Mouse (Mus musculus): Measurements from ENCODE around the gene Whamm. TPM values are rescaled to one million over a fixed set of nuclear protein-coding genes. Genes with fewer than 3 reads are reported as not detected.

Whamm gene
- polyA plus RNA-seq, 1 experiment from 2014 or later: 9.9 TPM

GRCm38 (mm10) chr7:81596086-81596485 lies 25.0 kb downstream of the Whamm start:
- no peak overlapping the region for H3K4me2 ChIP-seq (ENCODE audit: low read length)
- H3K27ac ChIP-seq (replicated peaks; ENCODE audit: low read depth, low read length): no peak overlapping the region
- peaks cover 76% of the 10 kb centered on the region for H3K36me3 ChIP-seq (ENCODE audit: control insufficient read depth, insufficient read depth, low read length)
- H3K27me3 ChIP-seq (ENCODE audit: control insufficient read depth, insufficient read depth, low read length): no peaks in the 10 kb centered on the region
- H3K9me3 ChIP-seq (ENCODE audit: control insufficient read depth, low read length): no peaks in the 10 kb centered on the region
- H3K9ac ChIP-seq (replicated peaks; ENCODE audit: low read length): no peak overlapping the region
- H3K4me1 ChIP-seq (ENCODE audit: control insufficient read depth, insufficient read depth, low read length): no peaks in the 10 kb centered on the region
- no peak for ATAC-seq (ENCODE audit: low FRiP score, low TSS enrichment)
- no peak for DNase-seq
- WGBS: 91% methylated on average over 6 of the region's 6 CpGs
- H3K4me3 ChIP-seq (replicated peaks; ENCODE audit: low read depth, low read length): no peak overlapping the region

- no peak overlapping the region for H3K4me2 ChIP-seq (ENCODE audit: low read length)
- 100% methylated on average over 1 of the region's 1 CpGs for WGBS
- H3K9ac ChIP-seq (replicated peaks; ENCODE audit: low read length): no peak overlapping the region
- no peak overlapping the region for H3K4me3 ChIP-seq (replicated peaks; ENCODE audit: low read depth, low read length)
- DNase-seq: no peak
- no peak for ATAC-seq (ENCODE audit: low FRiP score, low TSS enrichment)
- peaks cover 62% of the 10 kb centered on the region for H3K36me3 ChIP-seq (ENCODE audit: control insufficient read depth, insufficient read depth, low read length)
- no peaks in the 10 kb centered on the region for H3K4me1 ChIP-seq (ENCODE audit: control insufficient read depth, insufficient read depth, low read length)
- H3K27ac ChIP-seq (replicated peaks; ENCODE audit: low read depth, low read length): no peak overlapping the region
- no peaks in the 10 kb centered on the region for H3K27me3 ChIP-seq (ENCODE audit: control insufficient read depth, insufficient read depth, low read length)
- no peaks in the 10 kb centered on the region for H3K9me3 ChIP-seq (ENCODE audit: control insufficient read depth, low read length)
Measured at GRCm38 (mm10) chr7:81597660-81598059, 26.6 kb downstream of the Whamm start.

DNA sequence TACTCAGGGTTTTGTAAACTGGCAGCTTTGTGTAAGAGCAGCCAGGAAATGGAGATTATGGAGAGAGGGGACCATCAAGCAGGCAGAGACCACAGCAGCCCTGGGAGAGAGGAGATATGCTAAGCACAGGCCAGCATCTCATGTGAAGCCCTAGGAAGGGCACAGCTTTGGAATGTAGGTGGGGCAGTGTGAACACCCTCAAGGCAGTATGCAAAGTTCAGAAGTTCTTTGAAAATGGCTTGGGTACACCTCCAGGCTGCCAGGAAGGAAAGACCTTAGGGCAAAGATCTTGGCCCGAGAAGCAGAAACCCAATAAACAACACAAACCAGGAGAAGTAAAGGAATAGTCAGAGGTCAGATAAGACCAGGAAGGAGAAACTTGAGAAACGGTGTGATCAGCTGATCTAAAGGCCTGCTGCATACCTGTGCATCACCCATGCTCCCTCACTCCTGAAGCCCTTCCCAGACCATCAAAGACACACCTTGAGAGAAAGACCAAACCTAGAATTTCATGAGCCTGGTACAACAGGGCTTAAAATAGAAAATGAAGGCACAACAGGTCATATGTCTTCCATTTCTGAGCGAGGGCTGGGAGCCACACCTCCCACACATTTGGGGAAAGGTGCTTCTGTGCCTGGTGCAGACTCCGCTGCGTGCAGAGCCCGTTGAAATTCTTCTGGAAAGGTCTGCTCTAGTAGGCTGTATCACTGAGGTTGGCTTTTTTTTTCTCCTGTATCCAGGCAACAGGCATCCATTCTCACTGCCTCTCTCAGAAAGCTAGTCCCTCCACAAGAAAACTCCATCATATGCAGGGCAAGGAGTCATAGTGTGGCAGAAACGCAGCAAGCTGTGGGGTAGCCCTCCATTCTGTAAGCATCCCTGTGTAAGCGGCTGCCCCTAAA lies 28.6 kb downstream of the Whamm start:
- H3K4me3 ChIP-seq (replicated peaks; ENCODE audit: low read depth, low read length): no peak overlapping the region
- no peak overlapping the region for H3K4me2 ChIP-seq (ENCODE audit: low read length)
- no peak overlapping the region for H3K9ac ChIP-seq (replicated peaks; ENCODE audit: low read length)
- DNase-seq (no peak), ATAC-seq (ENCODE audit: low FRiP score, low TSS enrichment) (no peak)
- peaks cover 44% of the 10 kb centered on the region for H3K36me3 ChIP-seq (ENCODE audit: control insufficient read depth, insufficient read depth, low read length)
- WGBS: 86% methylated on average over 8 of the region's 8 CpGs
- no peak overlapping the region for H3K27ac ChIP-seq (replicated peaks; ENCODE audit: low read depth, low read length)
- H3K4me1 ChIP-seq (ENCODE audit: control insufficient read depth, insufficient read depth, low read length): no peaks in the 10 kb centered on the region
- H3K9me3 ChIP-seq (ENCODE audit: control insufficient read depth, low read length): no peaks in the 10 kb centered on the region
- no peaks in the 10 kb centered on the region for H3K27me3 ChIP-seq (ENCODE audit: control insufficient read depth, insufficient read depth, low read length)

- ATAC-seq (ENCODE audit: low FRiP score, low TSS enrichment) (no peak), DNase-seq (no peak)
- Histone ChIP-seq H3K9me3 (ENCODE audit: control insufficient read depth, low read length) (no peaks in the 10 kb centered on the region), H3K27me3 (ENCODE audit: control insufficient read depth, insufficient read depth, low read length) (no peaks in the 10 kb centered on the region), H3K4me1 (ENCODE audit: control insufficient read depth, insufficient read depth, low read length) (no peaks in the 10 kb centered on the region), H3K4me3 (replicated peaks; ENCODE audit: low read depth, low read length) (no peak overlapping the region), H3K36me3 (ENCODE audit: control insufficient read depth, insufficient read depth, low read length) (0 out of 2 replicates have a peak, but pooled peaks cover 2% of the 10 kb centered on the region), H3K27ac (replicated peaks; ENCODE audit: low read depth, low read length) (no peak overlapping the region), H3K4me2 (ENCODE audit: low read length) (no peak overlapping the region), H3K9ac (replicated peaks; ENCODE audit: low read length) (no peak overlapping the region)
- WGBS: 77% methylated on average over 5 of the region's 5 CpGs
Measured at GRCm38 (mm10) chr7:81604991-81605390, 33.9 kb downstream of the Whamm start.

- WGBS: 76% methylated on average over 4 of the region's 4 CpGs
- ATAC-seq (ENCODE audit: low FRiP score, low TSS enrichment) (no peak), DNase-seq (no peak)
- Histone ChIP-seq H3K9me3 (ENCODE audit: control insufficient read depth, low read length) (no peaks in the 10 kb centered on the region), H3K4me2 (ENCODE audit: low read length) (no peak overlapping the region), H3K27ac (replicated peaks; ENCODE audit: low read depth, low read length) (no peak overlapping the region), H3K36me3 (ENCODE audit: control insufficient read depth, insufficient read depth, low read length) (no peaks in the 10 kb centered on the region), H3K9ac (replicated peaks; ENCODE audit: low read length) (no peak overlapping the region), H3K4me3 (replicated peaks; ENCODE audit: low read depth, low read length) (no peak overlapping the region), H3K27me3 (ENCODE audit: control insufficient read depth, insufficient read depth, low read length) (no peaks in the 10 kb centered on the region), H3K4me1 (ENCODE audit: control insufficient read depth, insufficient read depth, low read length) (no peaks in the 10 kb centered on the region)
Measured at GRCm38 (mm10) chr7:81605489-81605888, 34.4 kb downstream of the Whamm start.

DNA sequence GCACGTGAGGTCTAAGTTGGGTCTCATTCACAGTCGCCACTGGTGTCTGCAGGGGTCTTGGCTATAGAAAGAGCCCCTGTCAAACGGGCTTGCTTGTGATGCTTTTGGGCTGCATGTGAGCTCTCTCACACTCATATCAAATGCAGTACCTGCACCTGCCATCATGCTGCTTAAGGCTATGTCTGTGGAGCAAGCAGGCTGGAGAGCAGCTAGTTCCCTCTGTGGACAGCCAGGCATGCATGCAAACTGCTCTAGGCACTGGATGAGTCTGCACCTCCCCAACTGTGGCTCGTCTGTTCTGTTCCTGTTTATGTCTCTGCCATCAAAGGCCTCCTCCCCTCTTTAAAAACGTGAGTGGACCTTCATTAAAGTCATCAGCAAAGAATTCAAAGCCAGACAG lies 35.4 kb downstream of the Whamm start:
- no peaks in the 10 kb centered on the region for H3K27me3 ChIP-seq (ENCODE audit: control insufficient read depth, insufficient read depth, low read length)
- H3K9me3 ChIP-seq (ENCODE audit: control insufficient read depth, low read length): no peaks in the 10 kb centered on the region
- no peak for ATAC-seq (ENCODE audit: low FRiP score, low TSS enrichment)
- DNase-seq: no peak
- no peaks in the 10 kb centered on the region for H3K36me3 ChIP-seq (ENCODE audit: control insufficient read depth, insufficient read depth, low read length)
- H3K4me3 ChIP-seq (replicated peaks; ENCODE audit: low read depth, low read length): no peak overlapping the region
- H3K4me2 ChIP-seq (ENCODE audit: low read length): no peak overlapping the region
- no peak overlapping the region for H3K9ac ChIP-seq (replicated peaks; ENCODE audit: low read length)
- no peaks in the 10 kb centered on the region for H3K4me1 ChIP-seq (ENCODE audit: control insufficient read depth, insufficient read depth, low read length)
- 61% methylated on average over 5 of the region's 5 CpGs for WGBS
- H3K27ac ChIP-seq (replicated peaks; ENCODE audit: low read depth, low read length): no peak overlapping the region

- H3K27ac ChIP-seq (replicated peaks; ENCODE audit: low read depth, low read length): no peak overlapping the region
- no peaks in the 10 kb centered on the region for H3K9me3 ChIP-seq (ENCODE audit: control insufficient read depth, low read length)
- H3K4me2 ChIP-seq (ENCODE audit: low read length): no peak overlapping the region
- 64% methylated on average over 18 of the region's 18 CpGs for WGBS
- H3K27me3 ChIP-seq (ENCODE audit: control insufficient read depth, insufficient read depth, low read length): no peaks in the 10 kb centered on the region
- DNase-seq: no peak
- no peak overlapping the region for H3K9ac ChIP-seq (replicated peaks; ENCODE audit: low read length)
- H3K4me1 ChIP-seq (ENCODE audit: control insufficient read depth, insufficient read depth, low read length): no peaks in the 10 kb centered on the region
- no peak for ATAC-seq (ENCODE audit: low FRiP score, low TSS enrichment)
- H3K4me3 ChIP-seq (replicated peaks; ENCODE audit: low read depth, low read length): no peak overlapping the region
- H3K36me3 ChIP-seq (ENCODE audit: control insufficient read depth, insufficient read depth, low read length): no peaks in the 10 kb centered on the region
Measured at GRCm38 (mm10) chr7:81610125-81610524, 39.1 kb downstream of the Whamm start.

GRCm38 (mm10) chr7:81612856-81613635 lies 42.0 kb downstream of the Whamm start:
- H3K4me2 ChIP-seq (ENCODE audit: low read length): no peak overlapping the region
- 87% methylated on average over 13 of the region's 13 CpGs for WGBS
- H3K27ac ChIP-seq (replicated peaks; ENCODE audit: low read depth, low read length): no peak overlapping the region
- no peak overlapping the region for H3K9ac ChIP-seq (replicated peaks; ENCODE audit: low read length)
- no peaks in the 10 kb centered on the region for H3K4me1 ChIP-seq (ENCODE audit: control insufficient read depth, insufficient read depth, low read length)
- H3K9me3 ChIP-seq (ENCODE audit: control insufficient read depth, low read length): no peaks in the 10 kb centered on the region
- no peaks in the 10 kb centered on the region for H3K36me3 ChIP-seq (ENCODE audit: control insufficient read depth, insufficient read depth, low read length)
- H3K27me3 ChIP-seq (ENCODE audit: control insufficient read depth, insufficient read depth, low read length): no peaks in the 10 kb centered on the region
- DNase-seq (no peak), ATAC-seq (ENCODE audit: low FRiP score, low TSS enrichment) (no peak)
- no peak overlapping the region for H3K4me3 ChIP-seq (replicated peaks; ENCODE audit: low read depth, low read length)

Data from midbrain, embryonic 14.5 days (tissue).